ENCODE assay signal across 1 mouse cellular context in genomic region chr11:85447375-85447774, GRCm38 (mm10).
A peak's percentile ranks its signal among the peaks of the same experiment; 100 is the strongest.
TF ChIP-seq lines count a peak whose summit lies in the region.

No protein-coding gene starts in this region.

TF ChIP-seq in CH12.LX, 34 proteins besides CTCF, POLR2A, EP300 and RAD21 (continued from another document):
- TF ChIP-seq KAT2A (IDR thresholded peaks at IDR 0.05; ENCODE audit: insufficient replicate concordance, low read length): no peak
- peak; percentile 50 for TF ChIP-seq ETS1 (conservative IDR thresholded peaks at IDR 0.05; ENCODE audit: low read depth, low read length)
- no peak for TF ChIP-seq MEF2A (IDR thresholded peaks at IDR 0.05; ENCODE audit: borderline replicate concordance, low read depth, low read length)
- no peak for TF ChIP-seq ZNF384 (IDR thresholded peaks at IDR 0.05; ENCODE audit: low read depth, low read length)
- TF ChIP-seq ELF1 (IDR thresholded peaks at IDR 0.05; ENCODE audit: low read depth, low read length): no peak
- TF ChIP-seq MYC (IDR thresholded peaks at IDR 0.05; ENCODE audit: low read depth, low read length): no peak
- TF ChIP-seq ZMIZ1 (IDR thresholded peaks at IDR 0.05; ENCODE audit: low read depth, low read length): no peak
- no peak for TF ChIP-seq RCOR1 (conservative IDR thresholded peaks at IDR 0.05; ENCODE audit: low read depth, low read length)
- no peak for TF ChIP-seq ZKSCAN1 (IDR thresholded peaks at IDR 0.05; ENCODE audit: borderline replicate concordance, low read depth, low read length)
TF ChIP-seq in CH12.LX: peak in this region for 4.
